Mouse (Mus musculus) adrenal gland (tissue): ENCODE results near the gene Txnrd1.

ENCODE experiments used
- intact Hi-C: fragments of 180-260 bp; cut with DNase I; formaldehyde crosslinking; loops from one replicate; pipeline ENCODE4 v1.15.1; 2025
- long read RNA-seq, 2 experiments: library from polyadenylated mRNA; unstranded; transcript quantifications; one replicate each; pipeline ENCODE4 v2.0.0; 2020; ENCODE audit warnings: borderline replicate concordance in 1 of 2; ENCODE audit not compliant: insufficient replicate concordance in 1 of 2

The Txnrd1 gene
- long read RNA-seq, experiment 1, transcript Txnrd1-208 (15 exons, 2,297 nt) = major isoform, 27 of 49 reads
- long read RNA-seq, experiment 1, transcript Txnrd1-206 (14 exons, 3,531 nt) = minor isoform, 7 of 49 reads
- long read RNA-seq, experiment 1, partial matches to known transcripts = 8 of 49 reads
- long read RNA-seq, experiment 1, other reads (novel, unspliced or antisense) = 6 of 49 reads
- long read RNA-seq, experiment 2, transcript Txnrd1-206 (14 exons, 3,531 nt) = minor isoform, 5 of 54 reads
- long read RNA-seq, experiment 2, transcript Txnrd1-208 (15 exons, 2,297 nt) = major isoform, 15 of 54 reads
- long read RNA-seq, experiment 2, partial matches to known transcripts = 29 of 54 reads
- long read RNA-seq, experiment 2, other reads (novel, unspliced or antisense) = 4 of 54 reads

DNA sequence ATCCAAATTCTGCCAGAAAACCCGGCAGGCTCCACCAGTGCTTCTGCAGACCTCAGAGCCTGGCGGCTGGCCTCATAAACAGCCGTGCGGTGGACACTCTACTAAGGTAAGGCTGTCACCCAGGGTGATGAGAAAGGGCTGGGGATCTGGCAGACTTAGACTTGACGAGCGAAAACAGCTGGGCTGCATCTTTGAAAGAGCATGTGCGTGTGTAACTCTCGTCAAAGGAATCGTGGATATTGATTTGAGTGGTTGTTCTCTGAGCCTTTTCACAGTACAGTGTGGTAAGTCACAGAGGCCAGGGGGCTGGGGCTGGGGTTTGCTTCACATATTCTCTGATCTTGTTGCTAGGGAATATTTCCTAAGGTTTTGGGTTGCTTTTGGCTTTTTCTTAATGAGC lies at the start of gene Txnrd1:
TSS of gene Txnrd1 (plus strand) at position 26 of the 400 bp plus-strand sequence.
- intact Hi-C loops = no loop called here

GRCm38 (mm10) chr10:82789181-82789580 lies 44.6 kb upstream of the Txnrd1 start:
- intact Hi-C loops = no loop called here

DNA sequence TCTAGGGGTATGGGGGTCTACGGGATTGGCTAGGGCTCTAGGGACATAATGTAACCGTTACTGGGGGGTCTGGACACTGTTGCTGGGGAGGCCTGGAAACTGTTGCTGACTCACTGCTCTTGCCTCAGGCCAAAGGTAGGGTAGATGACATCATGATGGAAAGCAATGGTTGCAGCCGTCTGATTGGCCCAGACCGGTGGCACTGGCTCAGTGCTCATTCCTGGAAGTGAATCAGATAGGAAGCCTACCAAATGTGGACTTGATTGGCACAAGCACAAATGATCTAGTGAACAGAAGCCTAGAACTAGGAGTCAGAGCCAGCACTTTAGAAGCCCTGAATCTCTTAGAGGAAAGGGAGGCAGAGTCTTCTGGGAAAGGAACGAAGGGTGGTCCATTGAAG lies 43.2 kb upstream of the Txnrd1 start:
- intact Hi-C loops = no loop called here

DNA sequence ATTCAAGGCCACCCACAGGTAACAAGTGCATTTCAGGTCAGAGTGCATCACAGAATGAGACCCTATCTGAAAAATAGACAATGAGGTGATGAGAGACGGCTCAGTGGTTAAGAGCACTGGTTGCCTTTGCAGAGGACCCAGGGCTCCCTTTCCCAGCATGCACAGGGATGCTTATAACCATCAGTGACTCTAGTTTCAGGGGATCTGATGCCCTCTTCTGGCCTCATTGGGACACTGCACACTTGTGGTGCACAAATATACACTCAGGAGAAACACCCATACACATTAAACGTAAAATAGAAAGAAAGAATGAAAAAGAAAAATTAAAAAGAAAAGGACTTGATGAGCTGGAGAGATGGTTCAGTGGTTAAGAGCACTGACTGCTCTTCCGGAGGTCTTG lies 42.0 kb upstream of the Txnrd1 start:
- intact Hi-C loops = no loop called here

DNA sequence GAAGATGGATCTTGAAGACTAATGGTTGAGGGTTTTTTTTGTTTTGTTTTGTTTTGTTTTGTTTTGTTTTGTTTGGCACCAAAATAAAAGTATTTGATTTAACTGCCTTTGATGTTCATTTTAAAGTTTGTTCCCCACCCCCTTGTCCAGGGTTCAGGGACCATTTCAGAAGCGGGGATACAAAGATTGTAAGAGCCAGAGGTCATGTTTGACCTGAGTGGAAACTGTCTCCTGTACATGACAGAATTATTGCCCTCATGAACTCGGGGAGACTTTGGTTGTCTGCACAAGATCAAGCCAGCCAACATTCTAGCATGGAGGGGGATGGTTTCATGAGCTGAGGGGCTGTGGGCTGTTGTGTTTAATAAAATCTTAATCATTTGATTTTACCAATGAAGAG lies 41.4 kb upstream of the Txnrd1 start:
- intact Hi-C loops = no loop called here

GRCm38 (mm10) chr10:82795071-82795731 lies 38.5 kb upstream of the Txnrd1 start:
- intact Hi-C loops = loop anchor here (1.0 kb wide), 1 partner anchor 106 kb away; no protein-coding TSS in a partner anchor

GRCm38 (mm10) chr10:82795767-82796166 lies 38.0 kb upstream of the Txnrd1 start:
- intact Hi-C loops = loop anchor here (1.0 kb wide), 1 partner anchor 106 kb away; no protein-coding TSS in a partner anchor

- intact Hi-C loops = no loop called here
Measured at GRCm38 (mm10) chr10:82796471-82797118, 37.2 kb upstream of the Txnrd1 start.

DNA sequence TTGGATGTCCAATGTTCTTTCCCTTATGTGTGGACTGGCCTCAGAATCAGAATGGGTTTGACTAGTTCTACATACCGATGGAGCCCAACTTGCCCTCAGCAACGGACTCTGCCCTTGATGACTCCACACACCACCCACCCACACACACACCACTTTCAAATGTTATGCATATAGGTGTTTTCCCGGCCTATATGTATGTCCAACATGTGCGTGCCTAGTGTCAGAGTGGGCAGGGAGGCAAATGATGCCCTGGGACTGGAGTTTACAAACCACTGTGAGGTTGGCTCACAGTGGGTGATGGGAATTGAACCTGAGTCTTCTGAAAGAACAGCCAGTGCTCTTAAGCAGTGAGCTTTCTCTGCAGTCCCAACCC lies 36.6 kb upstream of the Txnrd1 start:
- intact Hi-C loops = no loop called here

DNA sequence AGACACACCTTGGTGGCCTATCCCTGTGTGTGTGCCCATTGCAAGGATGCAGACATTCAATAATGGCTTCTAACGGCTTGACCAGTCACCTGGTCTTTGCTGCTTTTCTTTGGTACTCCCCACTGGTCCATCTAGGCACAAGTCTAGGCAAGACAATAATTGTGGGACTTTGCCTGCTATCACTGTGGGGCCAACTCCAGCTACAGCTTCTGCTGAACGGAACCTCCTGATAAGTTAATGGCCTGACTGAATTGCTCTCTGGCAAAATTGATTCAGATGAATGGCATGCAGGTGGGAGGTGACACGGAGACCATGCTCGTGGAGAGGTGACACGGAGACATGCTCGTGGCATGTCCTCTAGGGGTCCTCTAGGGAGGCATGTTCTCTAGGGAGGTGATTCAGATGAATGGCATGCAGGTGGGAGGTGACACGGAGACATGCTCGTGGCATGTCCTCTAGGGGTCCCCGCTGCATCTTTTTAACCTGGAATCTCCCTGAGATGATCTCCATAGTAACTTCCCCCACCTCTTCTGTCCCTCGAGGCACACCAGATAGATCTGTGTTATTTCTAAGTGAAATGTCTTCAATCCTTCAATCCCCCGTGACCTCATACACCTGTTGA lies 35.3 kb upstream of the Txnrd1 start:
- intact Hi-C loops = no loop called here

DNA sequence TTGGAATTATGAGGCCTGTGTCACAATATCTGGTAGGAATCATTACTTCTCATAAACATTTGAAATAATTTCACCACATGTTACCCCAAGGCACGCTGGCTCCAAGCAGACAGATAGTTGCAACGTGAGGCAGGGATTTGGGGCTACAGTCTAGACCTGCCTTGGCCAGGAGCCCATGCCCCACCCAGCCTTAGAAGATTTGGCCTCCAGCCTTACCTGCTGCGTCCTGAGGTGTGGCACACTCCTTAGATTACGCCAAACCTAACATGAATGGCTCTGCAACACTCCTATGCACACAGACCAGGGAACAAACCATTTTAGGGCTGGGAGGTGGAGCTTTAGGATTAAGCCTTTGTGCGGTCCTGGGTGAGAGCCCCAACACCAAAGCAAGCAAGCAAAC lies 33.7 kb upstream of the Txnrd1 start:
- intact Hi-C loops = no loop called here

DNA sequence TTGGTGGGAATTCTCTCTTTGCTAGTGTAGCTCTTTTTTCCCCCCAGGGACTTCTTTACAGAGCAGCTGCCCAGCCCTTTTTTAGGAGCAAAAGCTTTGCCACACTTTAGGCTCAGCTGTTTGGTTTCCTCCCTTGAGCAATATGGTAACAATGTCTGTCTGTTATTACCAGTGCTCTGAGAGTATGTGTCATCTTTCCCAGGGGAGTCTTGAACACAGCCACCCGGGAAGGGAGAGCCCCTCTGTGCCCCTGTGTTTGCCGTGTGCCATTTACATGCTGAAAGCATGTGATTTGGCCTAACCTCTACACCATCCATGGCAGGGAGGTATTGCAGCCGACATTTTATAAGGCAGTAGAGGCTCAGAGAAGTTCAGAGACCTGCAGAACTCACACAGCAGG lies 29.4 kb upstream of the Txnrd1 start:
- intact Hi-C loops = no loop called here

DNA sequence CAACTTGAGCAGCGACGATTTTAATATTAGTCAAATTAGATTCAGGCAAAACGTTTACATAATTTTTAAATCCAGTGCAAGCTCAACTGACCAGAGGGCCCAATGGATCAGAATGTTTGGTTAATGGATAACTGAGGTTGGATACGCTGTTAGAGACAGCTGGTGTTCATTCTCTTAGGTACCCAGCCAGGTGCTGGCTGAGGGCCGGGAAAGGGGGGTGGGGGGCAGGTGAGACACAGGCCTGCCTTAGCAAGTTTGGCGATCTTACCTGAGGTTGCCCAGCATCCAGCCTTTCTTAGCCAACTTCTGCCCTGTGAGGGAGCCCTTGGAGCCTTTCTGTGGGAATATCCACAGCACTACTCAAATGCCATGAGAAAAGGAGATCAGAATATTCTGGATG lies 28.6 kb upstream of the Txnrd1 start:
- intact Hi-C loops = no loop called here

DNA sequence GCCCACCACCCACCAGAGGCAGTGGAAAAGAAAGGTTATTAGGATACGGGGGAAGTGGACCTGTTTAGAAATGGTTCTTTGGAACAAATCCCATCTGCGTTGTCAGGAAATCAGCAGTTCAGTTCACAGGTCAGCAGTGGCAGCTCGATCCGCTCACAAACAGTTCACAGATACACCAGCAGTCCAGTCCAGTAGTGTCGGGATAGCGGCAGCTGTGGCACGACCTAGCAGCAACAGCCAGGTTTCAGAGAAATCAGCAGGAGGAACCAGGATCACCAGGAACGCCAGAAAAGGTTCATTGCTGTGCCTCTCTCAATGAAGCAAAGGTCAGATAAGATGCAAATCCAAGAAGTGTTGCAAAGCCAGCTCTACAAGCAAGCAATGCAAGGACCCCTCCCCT lies 27.3 kb upstream of the Txnrd1 start:
- intact Hi-C loops = no loop called here

- intact Hi-C loops = no loop called here
Measured at GRCm38 (mm10) chr10:82807238-82807637, 26.5 kb upstream of the Txnrd1 start.

DNA sequence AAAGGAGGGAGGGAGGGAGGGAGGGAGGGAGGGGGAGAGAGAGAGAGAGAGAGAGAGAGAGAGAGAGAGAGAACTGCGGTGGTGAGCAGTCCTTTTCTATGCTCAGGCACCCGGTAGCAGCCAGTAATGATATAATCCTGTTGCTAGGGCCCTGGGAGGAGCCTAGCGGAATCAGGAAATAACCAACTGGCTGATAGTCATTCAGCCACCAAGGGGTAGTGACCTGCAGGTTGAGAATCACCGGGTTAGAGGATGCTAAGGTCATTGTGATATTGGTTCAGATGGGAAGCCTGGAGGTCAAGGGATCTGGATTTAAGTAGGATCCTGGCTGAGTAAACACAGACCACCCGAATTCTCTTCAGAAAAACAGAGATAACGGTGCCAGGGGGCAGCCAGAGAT lies 25.6 kb upstream of the Txnrd1 start:
- intact Hi-C loops = no loop called here

- intact Hi-C loops = no loop called here
Measured at GRCm38 (mm10) chr10:82808891-82809290, 24.9 kb upstream of the Txnrd1 start.

DNA sequence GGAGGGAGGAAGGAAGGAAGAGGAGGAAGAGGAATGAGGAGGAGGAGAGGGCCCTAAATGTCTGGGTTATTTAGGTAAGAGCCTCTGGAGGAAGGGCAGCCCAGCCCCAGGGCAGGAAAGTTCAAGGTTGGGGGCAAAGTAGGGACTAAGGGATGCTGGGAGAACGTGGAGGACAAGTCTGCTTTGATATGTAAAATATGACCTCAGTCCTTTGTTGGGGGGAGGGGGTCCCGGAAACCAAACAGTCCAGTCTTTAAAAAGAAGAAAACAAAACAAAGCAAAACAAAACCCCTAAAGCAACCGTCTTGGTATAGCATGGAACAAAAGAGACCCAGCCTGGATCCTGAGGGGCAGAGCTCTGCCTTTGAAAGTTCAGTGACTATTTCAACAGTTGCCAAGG lies 24.4 kb upstream of the Txnrd1 start:
- intact Hi-C loops = no loop called here

DNA sequence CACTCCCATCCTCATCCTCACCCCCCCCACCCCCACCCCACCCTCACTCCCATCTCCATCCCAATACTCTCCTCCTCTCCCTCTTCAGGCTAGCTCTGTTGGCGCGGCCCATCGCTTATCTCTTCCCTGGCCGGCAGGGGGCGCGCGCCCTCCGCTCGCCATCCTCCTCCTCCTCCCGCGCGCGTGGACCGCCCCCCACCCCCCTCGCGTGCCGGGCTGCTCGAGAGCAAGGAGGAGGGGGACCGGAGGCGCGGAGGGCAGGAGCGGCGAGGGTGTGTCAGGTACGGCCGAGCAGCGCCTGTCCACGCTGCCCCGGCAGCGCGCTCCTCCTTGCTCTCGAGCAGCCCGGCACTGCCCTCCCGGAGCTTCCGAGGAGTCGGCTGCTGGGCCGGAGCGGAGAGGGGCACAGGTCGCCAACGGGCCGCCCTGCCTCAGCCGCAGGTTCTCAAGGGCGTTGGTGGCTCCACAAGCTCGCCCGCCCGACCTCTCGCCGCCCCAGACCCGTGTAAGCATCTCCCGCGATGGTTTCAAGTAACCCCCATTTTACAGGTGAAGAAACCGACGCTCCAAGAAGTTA lies 21.8 kb upstream of the Txnrd1 start:
- intact Hi-C loops = loop anchor here (2.0 kb wide), 1 partner anchor 89 kb away; no protein-coding TSS in a partner anchor

DNA sequence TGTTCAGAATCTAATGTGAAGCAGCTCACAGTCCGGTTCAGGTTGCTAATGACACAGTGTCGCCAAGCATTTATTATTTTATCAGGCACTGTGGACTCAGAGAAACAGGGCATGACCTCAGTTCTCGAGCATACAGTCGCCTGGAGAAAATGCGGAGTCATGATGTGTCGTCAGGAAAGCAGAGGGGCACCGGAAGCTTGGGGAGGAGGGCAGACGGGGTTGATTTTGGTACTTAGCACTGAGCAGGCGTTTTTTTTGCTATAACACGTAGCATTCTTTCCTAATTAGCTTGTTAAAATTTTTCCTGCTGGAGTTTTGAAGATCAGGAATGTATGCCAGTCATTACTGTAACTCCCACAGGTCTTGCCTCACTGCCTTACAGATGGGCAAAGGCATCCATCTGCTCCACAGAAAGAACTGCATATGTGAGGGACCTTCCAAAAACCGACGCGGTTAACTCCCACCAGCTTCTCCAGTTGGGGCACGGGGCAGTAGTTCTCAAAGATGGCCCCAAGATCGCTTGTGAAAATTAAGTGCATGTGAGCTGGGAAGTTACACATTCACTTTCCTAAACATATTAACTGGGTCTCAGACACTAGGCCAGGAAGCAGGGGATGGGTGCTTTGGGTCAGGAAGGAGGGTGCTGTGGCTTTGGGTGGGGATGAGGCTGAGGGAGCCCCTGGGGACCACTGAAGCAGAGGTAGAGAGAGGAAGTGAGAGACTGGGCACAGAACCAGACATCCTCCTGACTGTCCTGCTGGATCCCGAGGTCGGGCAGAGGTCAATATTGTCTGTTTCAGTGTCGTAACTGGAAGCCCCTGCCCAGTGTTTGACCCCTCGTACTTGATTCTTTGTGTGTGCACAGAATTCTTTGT lies 19.4 kb upstream of the Txnrd1 start:
- intact Hi-C loops = no loop called here
